In genomic region chr12:12274115-12274514, GRCm38 (mm10) we compare ENCODE assay signal across 14 mouse cellular contexts. TPM values are rescaled to one million over a fixed set of nuclear protein-coding genes. Genes with fewer than 3 reads are reported as not detected.
A peak's percentile ranks its signal among the peaks of the same experiment; 100 is the strongest.
DNase-seq lines count a peak whose midpoint lies in the region; ATAC-seq lines count a peak whose summit lies in the region.
"Had no signal": no experiment of that assay in that cellular context is flagged by ENCODE, and none has a peak within 500 bp of the region (broad histone marks: within the 10 kb centered on the region; RNA-seq: fewer than 3 reads in every experiment).

No protein-coding gene starts in this region.

- ATAC-seq in limb, embryonic 11.5 days (ENCODE audit: insufficient number of reproducible peaks, low FRiP score, low TSS enrichment, low read depth) = no peak
- peak; percentile 92 for ATAC-seq in forebrain, embryonic 13.5 days
- ATAC-seq in limb, embryonic 12.5 days (ENCODE audit: insufficient number of reproducible peaks, insufficient read depth, low FRiP score, low TSS enrichment, low read depth) = no peak
- ATAC-seq: CD4-positive, CD25-positive, alpha-beta regulatory T cell, adult 4 months; inflammation-experienced regulatory T-cells, adult 6 months; lung, postnatal 0 days had no signal

- H3K9me3 ChIP-seq in limb, embryonic 11.5 days (ENCODE audit: control insufficient read depth, low read length) = no peaks in the 10 kb centered on the region
- no peaks in the 10 kb centered on the region for H3K9me3 ChIP-seq in limb, embryonic 10.5 days (replicated peaks)
- no peaks in the 10 kb centered on the region for H3K9me3 ChIP-seq in forebrain, embryonic 13.5 days (replicated peaks)
- no peaks in the 10 kb centered on the region for H3K9me3 ChIP-seq in limb, embryonic 12.5 days

- 11% methylated on average over 6 of the region's 6 CpGs for WGBS in limb, embryonic 11.5 days
- WGBS in limb, embryonic 10.5 days = 12% methylated on average over 6 of the region's 6 CpGs
- WGBS in forebrain, embryonic 13.5 days = 25% methylated on average over 6 of the region's 6 CpGs
- 8% methylated on average over 6 of the region's 6 CpGs for WGBS in limb, embryonic 12.5 days

- H3K4me2 ChIP-seq in limb, embryonic 11.5 days (ENCODE audit: low read depth, severe bottlenecking) = no peak overlapping the region
- H3K4me2 ChIP-seq in forebrain, embryonic 13.5 days = no peak overlapping the region
- H3K4me2 ChIP-seq in limb, embryonic 12.5 days = peak overlapping the region; percentile 6; the same call in 1 of the 2 replicates
- H3K4me2 ChIP-seq: liver, embryonic 11.5 days had no signal

- H3K36me3 ChIP-seq in limb, embryonic 11.5 days (ENCODE audit: control insufficient read depth, insufficient read depth, low read length) = no peaks in the 10 kb centered on the region
- H3K36me3 ChIP-seq in limb, embryonic 10.5 days = no peaks in the 10 kb centered on the region
- H3K36me3 ChIP-seq in forebrain, embryonic 13.5 days (ENCODE audit: poor library complexity, severe bottlenecking) = no peaks in the 10 kb centered on the region
- H3K36me3 ChIP-seq in limb, embryonic 12.5 days = no peaks in the 10 kb centered on the region

- H3K27me3 ChIP-seq in limb, embryonic 11.5 days (ENCODE audit: control insufficient read depth, insufficient read depth, low read length) = no peaks in the 10 kb centered on the region
- no peaks in the 10 kb centered on the region for H3K27me3 ChIP-seq in limb, embryonic 10.5 days (ENCODE audit: low read depth, poor library complexity, severe bottlenecking)
- H3K27me3 ChIP-seq in forebrain, embryonic 13.5 days = no peaks in the 10 kb centered on the region
- H3K27me3 ChIP-seq in limb, embryonic 12.5 days = peaks cover 2% of the 10 kb centered on the region; the same call in 1 of the 2 replicates

- H3K4me1 ChIP-seq in limb, embryonic 11.5 days (ENCODE audit: control insufficient read depth, insufficient read depth, low read length) = peaks cover 4% of the 10 kb centered on the region; the same call in 1 of the 2 replicates
- H3K4me1 ChIP-seq in limb, embryonic 10.5 days = peaks cover 9% of the 10 kb centered on the region
- peaks cover 23% of the 10 kb centered on the region for H3K4me1 ChIP-seq in forebrain, embryonic 13.5 days
- H3K4me1 ChIP-seq in limb, embryonic 12.5 days (replicated peaks) = peaks cover 8% of the 10 kb centered on the region

- no peak overlapping the region for H3K9ac ChIP-seq in limb, embryonic 11.5 days (ENCODE audit: low read length)
- no peak overlapping the region for H3K9ac ChIP-seq in forebrain, embryonic 13.5 days
- H3K9ac ChIP-seq in limb, embryonic 12.5 days (replicated peaks) = no peak overlapping the region

- no peak overlapping the region for H3K4me3 ChIP-seq in limb, embryonic 11.5 days (ENCODE audit: low read depth, low read length)
- H3K4me3 ChIP-seq in limb, embryonic 10.5 days = no peak overlapping the region
- no peak overlapping the region for H3K4me3 ChIP-seq in forebrain, embryonic 13.5 days
- no peak overlapping the region for H3K4me3 ChIP-seq in limb, embryonic 12.5 days (replicated peaks)

- no peak overlapping the region for H3K27ac ChIP-seq in limb, embryonic 11.5 days (replicated peaks; ENCODE audit: low read depth, low read length)
- no peak overlapping the region for H3K27ac ChIP-seq in limb, embryonic 10.5 days
- no peak overlapping the region; the same call in 1 of the 2 replicates for H3K27ac ChIP-seq in forebrain, embryonic 13.5 days
- peak overlapping the region; percentile 29; the same call in 1 of the 2 replicates for H3K27ac ChIP-seq in limb, embryonic 12.5 days
- H3K27ac ChIP-seq: kidney, postnatal 0 days had no signal

- DNase-seq in limb, embryonic 11.5 days (ENCODE audit: low spot score) = peak; percentile 25
- DNase-seq in limb, embryonic 10.5 days (ENCODE audit: low spot score) = no peak
- peak; percentile 55 for DNase-seq in brain, embryonic 18.5 days (ENCODE audit: low read depth, low spot score)
- DNase-seq in gastrocnemius, postnatal 4 days (ENCODE audit: low spot score in 2 of 2) = no peak
- DNase-seq in spleen, adult 18-20 months = no peak
- DNase-seq in layer of hippocampus, postnatal 36 days = no peak
- DNase-seq: cerebellum, adult 9-10 months had no signal

RNA-seq across cellular contexts. Expression of gene Fam49a, which starts 12.2 kb away (rescaled TPM):
- 7.5 and 8.4 TPM in 2 replicates for polyA plus RNA-seq in limb, embryonic 11.5 days (2014; fragmentation: Nextera tagmentation; extraction: Ambion mirVana)
- 4.9 and 6.5 TPM in 2 replicates for polyA plus RNA-seq in limb, embryonic 10.5 days (2016; fragmentation: Nextera tagmentation; extraction: Ambion mirVana)
- 45.9 and 55.0 TPM in 2 replicates for polyA plus RNA-seq in forebrain, embryonic 13.5 days (2015; fragmentation: Nextera tagmentation; extraction: Ambion mirVana)
- polyA plus RNA-seq in limb, embryonic 12.5 days (2016; fragmentation: Nextera tagmentation; extraction: Ambion mirVana) = 6.9 and 7.4 TPM in 2 replicates
- total RNA-seq in gastrocnemius, postnatal 4 days (2021) = 10 to 100 TPM; 12.8 to 15.9 TPM
- total RNA-seq in layer of hippocampus, postnatal 36 days (2021) = 100 to 1,000 TPM; 173 to 178 TPM

Comparison
In these comparisons a context has a peak if more than half of its experiments do, and no peak if none do; other contexts are left out.
1. DNase-seq: peak in limb, embryonic 11.5 days (single experiment) and brain, embryonic 18.5 days (single experiment); none in limb, embryonic 10.5 days (single experiment), gastrocnemius, postnatal 4 days (0 of 2), spleen, adult 18-20 months (0 of 2) and layer of hippocampus, postnatal 36 days (0 of 2).